Mouse (Mus musculus) C2C12 (cell line): ENCODE measurements around the gene Cacna2d3. TPM values are rescaled to one million over a fixed set of nuclear protein-coding genes. Genes with fewer than 3 reads are reported as not detected.

ENCODE experiments used
- H3K27me3 ChIP-seq: one replicate; pipeline ENCODE4 v1.6.1; 2011; ENCODE audit not compliant: control insufficient read depth, insufficient read depth, insufficient read length
- H3K36me3 ChIP-seq: one replicate; pipeline ENCODE4 v1.6.1; 2011; ENCODE audit not compliant: control insufficient read depth, insufficient read depth
- H3K4me3 ChIP-seq: one replicate; pipeline ENCODE4 v1.5.1; 2011; ENCODE audit warnings: mild to moderate bottlenecking, control low read depth; ENCODE audit not compliant: poor library complexity, insufficient read depth, severe bottlenecking
- H3K79me2 ChIP-seq: one replicate; pipeline ENCODE4 v1.6.1; 2011; ENCODE audit not compliant: control insufficient read depth, insufficient read depth
- H3K79me3 ChIP-seq: one replicate; pipeline ENCODE4 v1.6.1; 2011; ENCODE audit warnings: low read depth, control low read depth
- H3ac ChIP-seq: one replicate; pipeline ENCODE3; 2011; ENCODE audit warnings: low read depth; ENCODE audit not compliant: control insufficient read depth, insufficient read length
- CEBPB ChIP-seq: IDR thresholded peaks from one replicate; pipeline ENCODE4 v1.6.1; 2011; ENCODE audit warnings: low read depth, mild to moderate bottlenecking, control low read depth, moderate library complexity
- CTCF ChIP-seq: IDR thresholded peaks from one replicate; pipeline ENCODE4 v1.5.1; 2011; ENCODE audit not compliant: control insufficient read depth, insufficient read depth, insufficient read length
- FOSL1 ChIP-seq: IDR thresholded peaks from one replicate; pipeline ENCODE4 v1.8.0; 2011; ENCODE audit warnings: mild to moderate bottlenecking, low read length; ENCODE audit not compliant: poor library complexity, insufficient read depth, severe bottlenecking
- MAX ChIP-seq: IDR thresholded peaks from one replicate; pipeline ENCODE4 v1.6.1; 2011; ENCODE audit warnings: mild to moderate bottlenecking, control low read depth
- MYOD1 ChIP-seq: IDR thresholded peaks from one replicate; pipeline ENCODE4 v1.6.1; 2011; ENCODE audit warnings: low read depth; ENCODE audit not compliant: control insufficient read depth, insufficient read length
- MYOG ChIP-seq: IDR thresholded peaks from one replicate; pipeline ENCODE4 v1.6.1; 2011; ENCODE audit not compliant: control insufficient read depth, insufficient read length; ENCODE audit errors: extremely low read depth
- USF1 ChIP-seq: IDR thresholded peaks from one replicate; pipeline ENCODE4 v1.6.1; 2011; ENCODE audit warnings: low read depth, mild to moderate bottlenecking, control low read depth, moderate library complexity
- polyA plus RNA-seq: library from polyadenylated mRNA; unstranded; fragments of >200 nt; fragmentation: generic; extraction: Trizol; gene quantifications from one replicate; pipeline ENCODE4 v1.2.1, GENCODE M21; 2012; ENCODE audit warnings: missing spikeins

The Cacna2d3 gene
- polyA plus RNA-seq, 1 experiment: not detected

GRCm38 (mm10) chr14:29278401-29278800, 443.3 kb downstream of the Cacna2d3 start:
- H3K27me3 ChIP-seq: no peaks in the 10 kb centered on the region
- H3K36me3 ChIP-seq: no peaks in the 10 kb centered on the region
- no peak for TF ChIP-seq MYOG
- no peak for TF ChIP-seq USF1
- TF ChIP-seq CEBPB: no peak
- no peak for TF ChIP-seq CTCF
- TF ChIP-seq MAX: no peak
- no peak for TF ChIP-seq FOSL1
- TF ChIP-seq MYOD1: no peak
- no peaks in the 10 kb centered on the region for H3K79me3 ChIP-seq
- H3K4me3 ChIP-seq: no peak overlapping the region
- H3K79me2 ChIP-seq: no peaks in the 10 kb centered on the region
- no peak overlapping the region for H3ac ChIP-seq

- H3K4me3 ChIP-seq: no peak overlapping the region
Observed at GRCm38 (mm10) chr14:29277701-29278100, 444.0 kb downstream of the Cacna2d3 start.

GRCm38 (mm10) chr14:29273890-29274289, 447.8 kb downstream of the Cacna2d3 start:
- H3K4me3 ChIP-seq: no peak overlapping the region

More at GRCm38 (mm10) chr14:29277701-29278100, 444.0 kb downstream of the Cacna2d3 start:
- Histone ChIP-seq H3K27me3 (no peaks in the 10 kb centered on the region), H3K36me3 (no peaks in the 10 kb centered on the region), H3K79me2 (no peaks in the 10 kb centered on the region), H3K79me3 (no peaks in the 10 kb centered on the region), H3ac (no peak overlapping the region)
- no peak for TF ChIP-seq MYOD1
- TF ChIP-seq FOSL1: no peak
- TF ChIP-seq CEBPB: no peak
- no peak for TF ChIP-seq MYOG
- no peak for TF ChIP-seq MAX
- no peak for TF ChIP-seq USF1

GRCm38 (mm10) chr14:29270541-29270940, 451.1 kb downstream of the Cacna2d3 start:
- TF ChIP-seq CEBPB: no peak
- TF ChIP-seq FOSL1: no peak
- no peak for TF ChIP-seq CTCF
- TF ChIP-seq MAX: no peak
- no peak for TF ChIP-seq MYOG
- no peak for TF ChIP-seq USF1
- TF ChIP-seq MYOD1: no peak
- Histone ChIP-seq H3K79me3 (no peaks in the 10 kb centered on the region), H3K4me3 (no peak overlapping the region), H3K27me3 (no peaks in the 10 kb centered on the region), H3K79me2 (no peaks in the 10 kb centered on the region), H3K36me3 (no peaks in the 10 kb centered on the region), H3ac (no peak overlapping the region)

More at GRCm38 (mm10) chr14:29273890-29274289, 447.8 kb downstream of the Cacna2d3 start:
- no peaks in the 10 kb centered on the region for H3K27me3 ChIP-seq
- no peak overlapping the region for H3ac ChIP-seq
- no peaks in the 10 kb centered on the region for H3K36me3 ChIP-seq
- TF ChIP-seq CEBPB: no peak
- TF ChIP-seq FOSL1: no peak
- TF ChIP-seq CTCF: no peak
- no peak for TF ChIP-seq MYOG
- TF ChIP-seq USF1: no peak
- TF ChIP-seq MAX: no peak
- no peak for TF ChIP-seq MYOD1
- H3K79me3 ChIP-seq: no peaks in the 10 kb centered on the region
- no peaks in the 10 kb centered on the region for H3K79me2 ChIP-seq

- Histone ChIP-seq H3K27me3 (no peaks in the 10 kb centered on the region), H3K4me3 (no peak overlapping the region), H3ac (no peak overlapping the region), H3K79me2 (no peaks in the 10 kb centered on the region), H3K79me3 (no peaks in the 10 kb centered on the region), H3K36me3 (no peaks in the 10 kb centered on the region)
- no peak for TF ChIP-seq MAX
- TF ChIP-seq MYOD1: no peak
- no peak for TF ChIP-seq CEBPB
- no peak for TF ChIP-seq MYOG
- no peak for TF ChIP-seq CTCF
- TF ChIP-seq USF1: no peak
- no peak for TF ChIP-seq FOSL1
Observed at GRCm38 (mm10) chr14:29269816-29270215, 451.8 kb downstream of the Cacna2d3 start.

- Histone ChIP-seq H3K27me3 (no peaks in the 10 kb centered on the region), H3K36me3 (no peaks in the 10 kb centered on the region), H3ac (no peak overlapping the region), H3K79me2 (no peaks in the 10 kb centered on the region), H3K4me3 (no peak overlapping the region), H3K79me3 (no peaks in the 10 kb centered on the region)
- TF ChIP-seq FOSL1 (no peak), CTCF (no peak), CEBPB (no peak), USF1 (no peak), MAX (no peak), MYOG (no peak), MYOD1 (no peak)
Observed at GRCm38 (mm10) chr14:29268609-29269008, 453.1 kb downstream of the Cacna2d3 start.
